Mouse (Mus musculus): Measurements from ENCODE around the gene Rsph10b. TPM values are rescaled to one million over a fixed set of nuclear protein-coding genes. Genes with fewer than 3 reads are reported as not detected.

The Rsph10b gene
- polyA plus RNA-seq, 1 experiment from 2014 or later = 1.1 TPM

DNA sequence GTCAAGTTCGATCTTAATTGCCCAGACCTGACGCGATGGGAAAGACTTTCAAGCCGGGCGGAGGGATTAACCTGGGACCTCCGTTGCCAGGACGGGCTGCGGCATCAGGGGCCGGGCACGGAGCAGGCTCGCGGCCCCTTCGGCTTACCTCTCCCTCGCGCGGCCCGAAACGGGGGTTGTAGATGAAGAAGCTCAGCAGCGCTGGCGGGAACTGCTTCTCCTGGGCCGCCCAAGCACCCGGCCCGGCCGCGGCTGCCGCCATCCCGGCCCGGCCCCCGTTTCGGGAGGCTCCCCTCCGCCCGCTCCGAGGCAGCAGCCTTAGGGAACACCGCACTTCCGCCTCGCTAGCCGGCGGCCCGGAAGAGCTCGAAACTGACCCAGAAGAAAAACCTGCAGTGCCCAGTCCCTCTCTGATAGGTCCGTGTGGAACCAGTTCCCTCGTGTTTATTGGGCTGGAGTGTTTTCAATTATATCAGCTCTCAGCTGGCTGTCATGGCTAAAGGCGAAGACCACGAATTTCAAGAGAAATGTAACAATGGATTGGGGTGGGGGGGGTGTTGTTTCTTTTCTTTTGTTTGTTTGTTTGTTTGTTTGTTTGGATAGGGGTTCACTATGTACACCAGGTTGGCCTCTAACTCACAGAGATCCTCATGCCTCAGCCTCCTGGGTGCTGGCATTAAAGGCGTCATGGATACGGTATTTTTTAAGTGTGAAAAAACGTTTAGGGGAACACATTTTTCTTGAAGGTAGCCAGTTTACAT, 81.9 kb downstream of the Rsph10b start, which contains the start of gene Ccz1:
TSS of gene Ccz1 (minus strand) at position 327 of the 761 bp plus-strand sequence.
- Histone ChIP-seq H3K9me3 (ENCODE audit: control insufficient read depth, low read length) (no peaks in the 10 kb centered on the region), H3K4me1 (ENCODE audit: control insufficient read depth in 2 of 2, insufficient read depth in 2 of 2, low read length in 2 of 2) (no peaks in the 10 kb centered on the region; a peak in 1 of 4 replicates), H3K27me3 (ENCODE audit: control insufficient read depth, insufficient read depth, low read length) (no peaks in the 10 kb centered on the region), H3K36me3 (ENCODE audit: control insufficient read depth, insufficient read depth, low read length) (peaks cover 28% of the 10 kb centered on the region), H3K4me3 (ENCODE audit: control insufficient read depth in 1 of 2, insufficient read depth in 1 of 2, low read depth in 1 of 2, low read length in 2 of 2) (peak within 1 kb of the TSS; percentile 96 to 99), H3K9ac (ENCODE audit: low read length) (peak within 1 kb of the TSS; percentile 95), H3K4me2 (ENCODE audit: low read length) (peak within 1 kb of the TSS; percentile 70), H3K27ac (replicated peaks in 1 of 2; ENCODE audit: control insufficient read depth in 1 of 2, insufficient read depth in 1 of 2, low read depth in 2 of 2, low read length in 2 of 2) (peak within 1 kb of the TSS; percentile 56 to 83)
- ATAC-seq (ENCODE audit: insufficient number of reproducible peaks, insufficient read depth, low FRiP score, low read depth) = peak; percentile 91
- 4% methylated on average over 46 of the region's 47 CpGs for WGBS

DNA sequence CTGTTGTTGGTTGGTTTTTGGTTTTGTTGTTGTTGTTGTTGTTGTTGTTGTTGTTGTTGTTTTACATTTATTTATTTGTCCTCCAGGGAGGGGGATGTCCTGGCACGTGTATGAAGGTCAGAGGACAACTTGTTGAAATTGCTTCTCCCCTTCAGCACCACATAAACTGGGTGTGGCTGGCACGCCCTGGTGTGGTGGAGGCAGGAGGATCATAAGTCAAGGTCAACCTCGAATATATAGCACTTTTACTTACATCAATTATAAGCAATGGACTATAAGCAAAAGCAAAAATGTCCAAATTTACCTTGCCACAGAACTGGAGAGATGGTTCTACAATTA, 82.4 kb downstream of the Rsph10b start:
- no peaks in the 10 kb centered on the region; a peak in 1 of 4 replicates for H3K4me1 ChIP-seq (ENCODE audit: control insufficient read depth in 2 of 2, insufficient read depth in 2 of 2, low read length in 2 of 2)
- peak overlapping the region in 1 of 2 experiments; percentile 96; a peak in 3 of 4 replicates for H3K4me3 ChIP-seq (ENCODE audit: control insufficient read depth in 1 of 2, insufficient read depth in 1 of 2, low read depth in 1 of 2, low read length in 2 of 2)
- H3K27ac ChIP-seq (replicated peaks in 1 of 2; ENCODE audit: control insufficient read depth in 1 of 2, insufficient read depth in 1 of 2, low read depth in 2 of 2, low read length in 2 of 2) = no peak overlapping the region
- H3K36me3 ChIP-seq (ENCODE audit: control insufficient read depth, insufficient read depth, low read length) = peaks cover 24% of the 10 kb centered on the region
- H3K9me3 ChIP-seq (ENCODE audit: control insufficient read depth, low read length) = no peaks in the 10 kb centered on the region
- no peaks in the 10 kb centered on the region for H3K27me3 ChIP-seq (ENCODE audit: control insufficient read depth, insufficient read depth, low read length)
- no peak overlapping the region for H3K9ac ChIP-seq (ENCODE audit: low read length)
- no peak for ATAC-seq (ENCODE audit: insufficient number of reproducible peaks, insufficient read depth, low FRiP score, low read depth)
- WGBS = 69% methylated on average over 3 of the region's 3 CpGs
- peak overlapping the region; percentile 70 for H3K4me2 ChIP-seq (ENCODE audit: low read length)

GRCm38 (mm10) chr5:144015845-144016244, 83.0 kb downstream of the Rsph10b start:
- WGBS = 86% methylated on average over 9 of the region's 9 CpGs
- no peak overlapping the region for H3K27ac ChIP-seq (replicated peaks in 1 of 2; ENCODE audit: control insufficient read depth in 1 of 2, insufficient read depth in 1 of 2, low read depth in 2 of 2, low read length in 2 of 2)

GRCm38 (mm10) chr5:144026620-144027263, 93.9 kb downstream of the Rsph10b start, which contains the start of gene Ocm:
Ocm (minus strand) TSS chr5:144026670.
- Histone ChIP-seq H3K27me3 (ENCODE audit: control insufficient read depth, insufficient read depth, low read length) (no peaks in the 10 kb centered on the region), H3K9me3 (ENCODE audit: control insufficient read depth, low read length) (no peaks in the 10 kb centered on the region), H3K36me3 (ENCODE audit: control insufficient read depth, insufficient read depth, low read length) (no peaks in the 10 kb centered on the region), H3K4me2 (ENCODE audit: low read length) (no peak within 1 kb of the TSS), H3K4me3 (ENCODE audit: control insufficient read depth in 1 of 2, insufficient read depth in 1 of 2, low read depth in 1 of 2, low read length in 2 of 2) (no peak within 1 kb of the TSS), H3K9ac (ENCODE audit: low read length) (no peak within 1 kb of the TSS), H3K4me1 (ENCODE audit: control insufficient read depth in 2 of 2, insufficient read depth in 2 of 2, low read length in 2 of 2) (no peaks in the 10 kb centered on the region), H3K27ac (replicated peaks in 1 of 2; ENCODE audit: control insufficient read depth in 1 of 2, insufficient read depth in 1 of 2, low read depth in 2 of 2, low read length in 2 of 2) (no peak within 1 kb of the TSS)
- WGBS = 52% methylated on average over 11 of the region's 11 CpGs
- ATAC-seq (ENCODE audit: insufficient number of reproducible peaks, insufficient read depth, low FRiP score, low read depth) = no peak

More at GRCm38 (mm10) chr5:144015845-144016244, 83.0 kb downstream of the Rsph10b start:
- H3K4me2 ChIP-seq (ENCODE audit: low read length) = no peak overlapping the region
- H3K9ac ChIP-seq (ENCODE audit: low read length) = no peak overlapping the region
- no peak overlapping the region for H3K4me3 ChIP-seq (ENCODE audit: control insufficient read depth in 1 of 2, insufficient read depth in 1 of 2, low read depth in 1 of 2, low read length in 2 of 2)
- peaks cover 19% of the 10 kb centered on the region for H3K36me3 ChIP-seq (ENCODE audit: control insufficient read depth, insufficient read depth, low read length)
- no peaks in the 10 kb centered on the region for H3K9me3 ChIP-seq (ENCODE audit: control insufficient read depth, low read length)
- no peaks in the 10 kb centered on the region for H3K27me3 ChIP-seq (ENCODE audit: control insufficient read depth, insufficient read depth, low read length)
- no peak for ATAC-seq (ENCODE audit: insufficient number of reproducible peaks, insufficient read depth, low FRiP score, low read depth)
- no peaks in the 10 kb centered on the region; a peak in 1 of 4 replicates for H3K4me1 ChIP-seq (ENCODE audit: control insufficient read depth in 2 of 2, insufficient read depth in 2 of 2, low read length in 2 of 2)

DNA sequence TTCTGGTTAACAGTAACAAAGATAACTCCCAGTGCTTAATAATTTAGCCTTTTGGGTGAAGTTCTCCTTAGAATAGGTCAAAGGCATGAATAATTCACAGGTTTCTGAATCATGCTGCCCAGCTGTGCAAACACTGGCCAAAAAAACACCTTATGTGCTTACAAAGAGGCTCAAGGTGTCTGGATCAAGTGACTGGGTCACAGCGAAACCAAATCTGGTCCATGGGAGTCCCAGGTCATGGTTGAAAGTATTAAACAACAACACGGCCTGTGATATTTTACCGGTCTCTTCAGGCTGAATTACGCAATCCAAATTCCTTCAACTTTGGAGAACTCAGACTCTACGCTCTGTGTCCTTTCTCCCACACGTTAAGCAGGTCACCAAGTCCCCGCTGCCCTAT, 99.7 kb downstream of the Rsph10b start:
- ATAC-seq (ENCODE audit: insufficient number of reproducible peaks, insufficient read depth, low FRiP score, low read depth) = no peak
- 90% methylated on average over 7 of the region's 7 CpGs for WGBS
- no peak overlapping the region for H3K9ac ChIP-seq (ENCODE audit: low read length)
- no peak overlapping the region for H3K4me3 ChIP-seq (ENCODE audit: control insufficient read depth in 1 of 2, insufficient read depth in 1 of 2, low read depth in 1 of 2, low read length in 2 of 2)
- no peaks in the 10 kb centered on the region for H3K36me3 ChIP-seq (ENCODE audit: control insufficient read depth, insufficient read depth, low read length)
- H3K4me2 ChIP-seq (ENCODE audit: low read length) = no peak overlapping the region
- H3K27ac ChIP-seq (replicated peaks in 1 of 2; ENCODE audit: control insufficient read depth in 1 of 2, insufficient read depth in 1 of 2, low read depth in 2 of 2, low read length in 2 of 2) = no peak overlapping the region
- H3K9me3 ChIP-seq (ENCODE audit: control insufficient read depth, low read length) = no peaks in the 10 kb centered on the region
- no peaks in the 10 kb centered on the region for H3K27me3 ChIP-seq (ENCODE audit: control insufficient read depth, insufficient read depth, low read length)
- no peaks in the 10 kb centered on the region for H3K4me1 ChIP-seq (ENCODE audit: control insufficient read depth in 2 of 2, insufficient read depth in 2 of 2, low read length in 2 of 2)

DNA sequence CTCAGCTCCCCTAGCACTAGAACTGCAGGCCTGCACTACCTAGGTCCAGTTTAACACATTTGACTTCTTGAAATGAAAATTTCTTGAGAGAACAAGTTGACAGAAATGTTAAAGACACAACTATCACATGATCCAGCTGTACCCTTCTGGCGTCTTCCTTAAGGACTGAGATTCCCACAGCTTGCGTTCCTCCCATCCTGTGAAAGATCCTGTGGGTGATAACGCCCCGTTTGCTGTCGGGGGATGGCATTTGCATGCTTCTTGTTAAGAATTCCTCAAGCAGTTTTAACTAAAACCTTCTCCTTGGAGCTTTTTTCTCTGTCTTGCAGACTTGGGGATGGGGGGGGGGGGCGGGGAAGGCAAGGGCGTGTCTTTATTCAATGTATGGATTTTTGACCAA, 101.7 kb downstream of the Rsph10b start:
- 54% methylated on average over 7 of the region's 7 CpGs for WGBS
- H3K9ac ChIP-seq (ENCODE audit: low read length) = no peak overlapping the region
- no peak for ATAC-seq (ENCODE audit: insufficient number of reproducible peaks, insufficient read depth, low FRiP score, low read depth)
- no peak overlapping the region for H3K4me3 ChIP-seq (ENCODE audit: control insufficient read depth in 1 of 2, insufficient read depth in 1 of 2, low read depth in 1 of 2, low read length in 2 of 2)
- H3K4me2 ChIP-seq (ENCODE audit: low read length) = no peak overlapping the region
- H3K27me3 ChIP-seq (ENCODE audit: control insufficient read depth, insufficient read depth, low read length) = no peaks in the 10 kb centered on the region
- no peaks in the 10 kb centered on the region for H3K4me1 ChIP-seq (ENCODE audit: control insufficient read depth in 2 of 2, insufficient read depth in 2 of 2, low read length in 2 of 2)
- no peaks in the 10 kb centered on the region for H3K36me3 ChIP-seq (ENCODE audit: control insufficient read depth, insufficient read depth, low read length)
- 0 out of 2 replicates have a peak, but pooled peaks cover under 1% of the 10 kb centered on the region for H3K9me3 ChIP-seq (ENCODE audit: control insufficient read depth, low read length)
- no peak overlapping the region for H3K27ac ChIP-seq (replicated peaks in 1 of 2; ENCODE audit: control insufficient read depth in 1 of 2, insufficient read depth in 1 of 2, low read depth in 2 of 2, low read length in 2 of 2)
